Mouse (Mus musculus): Measurements from ENCODE around the gene Cd2bp2.

Cd2bp2 gene

GRCm38 (mm10) chr7:127142666-127143065, 53.2 kb downstream of the Cd2bp2 start:
- no peak for DNase-seq (ENCODE audit: low read depth, low spot score)

- DNase-seq (ENCODE audit: low read depth, low spot score) = no peak
Measured at GRCm38 (mm10) chr7:127142214-127142613, 53.6 kb downstream of the Cd2bp2 start.

Data from retina, postnatal 7 days (tissue).